Mouse (Mus musculus) neural tube, embryonic 11.5 days (tissue): Measurements from ENCODE around the gene Col23a1. TPM values are rescaled to one million over a fixed set of nuclear protein-coding genes. Genes with fewer than 3 reads are reported as not detected.
A peak's percentile ranks its signal among the peaks of the same experiment; 100 is the strongest.

Experiments used
- ATAC-seq: fragments of 200-750 bp; cut with Nextera tagmentation; 2 replicates; pipeline ENCODE4 v1.8.0; 2017; ENCODE audit warnings: moderate number of reproducible peaks, mild to moderate bottlenecking, moderate TSS enrichment, moderate library complexity; ENCODE audit not compliant: insufficient read depth, low FRiP score, low TSS enrichment
- DNase-seq: peaks from one replicate; pipeline ENCODE4 v3.0.0-alpha.2; 2015; ENCODE audit warnings: low spot score
- H3K27ac ChIP-seq: fragments of 300-500 bp; sonication (generic); 2 replicates; pipeline ENCODE4 v1.5.1; 2014; ENCODE audit warnings: low read depth, mild to moderate bottlenecking, low read length
- H3K27me3 ChIP-seq: fragments of 300-500 bp; sonication (generic); 2 replicates; pipeline ENCODE4 v1.6.1; 2014; ENCODE audit warnings: mild to moderate bottlenecking, low read length, mixed read lengths; ENCODE audit not compliant: control insufficient read depth, insufficient read depth
- H3K36me3 ChIP-seq: fragments of 300-500 bp; sonication (generic); 2 replicates; pipeline ENCODE4 v1.6.1; 2014; ENCODE audit warnings: mild to moderate bottlenecking, low read length, moderate library complexity, mixed read lengths; ENCODE audit not compliant: control insufficient read depth, insufficient read depth
- H3K4me1 ChIP-seq: fragments of 300-500 bp; sonication (generic); 2 replicates; pipeline ENCODE4 v1.6.1; 2014; ENCODE audit warnings: low read length, mixed read lengths; ENCODE audit not compliant: control insufficient read depth, insufficient read depth
- H3K4me2 ChIP-seq: fragments of 300-500 bp; sonication (generic); 2 replicates; pipeline ENCODE4 v1.6.1; 2014; ENCODE audit warnings: low read depth, mild to moderate bottlenecking, moderate library complexity
- H3K4me3 ChIP-seq: fragments of 300-500 bp; sonication (generic); 2 replicates; pipeline ENCODE4 v1.5.1; 2014; ENCODE audit warnings: low read depth, low read length
- H3K9ac ChIP-seq: fragments of 300-500 bp; sonication (generic); 2 replicates; pipeline ENCODE4 v1.6.1; 2014; ENCODE audit warnings: mild to moderate bottlenecking, low read length
- H3K9me3 ChIP-seq: fragments of 300-500 bp; sonication (generic); 2 replicates; pipeline ENCODE4 v1.6.1; 2016; ENCODE audit warnings: low read length; ENCODE audit not compliant: control insufficient read depth
- WGBS: fragments of 180-500 bp; shearing (Covaris S2); extraction: QIAGEN DNeasy Blood & Tissue Kit; methylation state at CpG from one replicate; pipeline ENCODE4 v1.1.7; 2014; 5-methylcytosine and 5-hydroxymethylcytosine counted together
- polyA plus RNA-seq: library from polyadenylated mRNA; unstranded; fragments of >200 nt; fragmentation: Nextera tagmentation; extraction: Ambion mirVana; gene quantifications from 2 replicates; pipeline ENCODE4 v1.2.1, GENCODE M21; 2014

Col23a1 gene
- polyA plus RNA-seq, 1 experiment from 2014 or later, result 10.9 TPM

DNA sequence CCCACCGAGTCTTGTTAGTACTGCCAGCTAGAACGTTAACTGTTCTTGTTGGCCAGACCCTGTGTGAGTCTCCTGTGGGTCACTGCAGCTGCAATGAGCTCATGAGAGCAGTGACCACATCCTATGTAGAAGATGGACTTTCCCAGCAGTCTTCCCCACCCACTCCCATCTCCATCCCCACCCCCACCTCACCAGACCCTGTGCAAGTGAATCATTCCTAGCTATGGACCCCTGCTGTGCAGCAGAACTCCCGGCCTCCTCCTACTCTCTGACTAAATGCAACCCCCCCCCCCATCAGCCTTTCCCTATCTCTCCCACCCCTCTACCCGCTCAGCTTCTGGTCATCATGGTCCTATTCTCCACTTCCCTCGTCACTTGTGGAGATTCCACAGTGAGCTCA lies 167.9 kb downstream of the Col23a1 start:
- H3K9me3 ChIP-seq, result no peaks in the 10 kb centered on the region
- no peaks in the 10 kb centered on the region for H3K27me3 ChIP-seq
- H3K36me3 ChIP-seq, result no peaks in the 10 kb centered on the region
- no peak for DNase-seq
- ATAC-seq, result no peak
- no peak overlapping the region for H3K4me2 ChIP-seq
- no peak overlapping the region for H3K9ac ChIP-seq
- peaks cover 6% of the 10 kb centered on the region; the same call in 1 of the 2 replicates for H3K4me1 ChIP-seq
- WGBS, result 64% methylated on average over 5 of the region's 5 CpGs
- H3K27ac ChIP-seq, result no peak overlapping the region
- H3K4me3 ChIP-seq, result no peak overlapping the region

DNA sequence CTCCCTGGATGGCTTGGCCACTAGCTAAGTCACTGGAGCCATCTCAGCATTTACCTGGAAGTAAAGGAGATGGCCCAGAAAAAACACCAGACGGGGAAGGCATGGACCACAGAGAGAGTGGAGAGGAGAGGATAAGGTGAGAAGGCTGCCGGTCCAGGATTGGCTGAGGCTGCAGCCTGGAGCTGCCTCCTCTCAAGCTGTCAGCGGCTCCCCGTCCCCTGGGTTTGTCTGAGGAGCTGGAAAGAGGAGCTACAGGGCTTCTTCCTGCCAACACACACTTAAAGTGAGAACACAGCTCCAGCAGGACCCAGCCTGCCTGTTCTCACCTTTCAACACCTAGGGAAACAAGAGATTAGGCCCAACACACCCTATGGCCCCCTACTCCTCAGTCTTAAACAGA lies 168.9 kb downstream of the Col23a1 start:
- no peaks in the 10 kb centered on the region for H3K9me3 ChIP-seq
- H3K4me2 ChIP-seq, result no peak overlapping the region
- no peak overlapping the region for H3K27ac ChIP-seq
- no peak for ATAC-seq
- H3K9ac ChIP-seq, result no peak overlapping the region
- no peak overlapping the region for H3K4me3 ChIP-seq
- no peaks in the 10 kb centered on the region for H3K27me3 ChIP-seq
- peak; percentile 21 for DNase-seq
- peaks cover 6% of the 10 kb centered on the region; the same call in 1 of the 2 replicates for H3K4me1 ChIP-seq
- no peaks in the 10 kb centered on the region for H3K36me3 ChIP-seq
- 68% methylated on average over 4 of the region's 4 CpGs for WGBS

DNA sequence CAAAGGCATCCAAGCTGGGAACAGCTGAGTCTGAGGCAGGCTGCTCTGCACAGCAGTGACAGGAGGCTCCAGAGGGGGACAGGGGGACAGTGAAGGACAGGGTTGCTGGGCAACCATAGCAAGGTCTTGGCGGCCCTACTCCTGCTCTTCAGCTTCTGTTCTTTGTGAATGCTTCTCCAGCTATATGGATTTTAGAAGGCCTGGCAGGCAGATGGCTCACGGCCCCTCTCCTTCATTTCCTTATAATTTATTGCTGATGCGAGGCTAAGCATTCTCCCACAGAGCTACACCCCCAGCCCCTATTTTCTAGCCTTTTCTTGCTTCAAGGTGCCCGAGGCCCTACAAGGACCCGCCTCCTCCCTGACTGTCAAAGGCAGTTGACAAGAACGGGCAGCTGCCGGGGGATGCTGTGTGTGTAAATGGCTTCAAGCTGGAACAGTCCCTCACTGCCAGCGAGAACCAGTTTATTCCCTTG lies 169.9 kb downstream of the Col23a1 start:
- peak; percentile 84 for ATAC-seq
- peak; percentile 51 for DNase-seq
- no peak overlapping the region for H3K4me3 ChIP-seq
- H3K9ac ChIP-seq, result no peak overlapping the region
- peak overlapping the region; percentile 61 for H3K27ac ChIP-seq
- no peak overlapping the region for H3K4me2 ChIP-seq
- H3K9me3 ChIP-seq, result no peaks in the 10 kb centered on the region
- no peaks in the 10 kb centered on the region for H3K27me3 ChIP-seq
- peaks cover 6% of the 10 kb centered on the region; the same call in 1 of the 2 replicates for H3K4me1 ChIP-seq
- 26% methylated on average over 8 of the region's 8 CpGs for WGBS
- H3K36me3 ChIP-seq, result no peaks in the 10 kb centered on the region

DNA sequence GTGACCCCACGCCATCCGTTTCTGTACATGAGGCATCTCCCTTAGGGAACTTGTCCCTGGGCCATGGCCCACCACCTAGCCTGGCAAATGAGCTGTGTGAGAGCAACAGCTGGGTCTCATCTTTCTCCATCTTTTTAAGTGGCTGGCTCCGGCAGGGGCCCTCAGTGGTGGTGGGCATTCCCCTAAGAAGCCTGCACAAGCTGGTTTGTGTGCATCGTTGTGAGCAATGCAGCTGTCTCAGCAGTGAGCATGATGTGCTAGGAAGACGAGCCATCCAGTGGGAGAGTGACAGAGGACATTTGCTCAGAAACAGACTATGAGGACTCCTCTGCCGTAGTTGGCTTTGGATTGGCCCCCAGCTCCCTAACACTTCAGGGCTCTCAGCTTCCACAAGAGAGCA lies 179.0 kb downstream of the Col23a1 start:
- DNase-seq, result no peak
- 60% methylated on average over 6 of the region's 6 CpGs for WGBS
- H3K4me1 ChIP-seq, result peaks cover 14% of the 10 kb centered on the region

DNA sequence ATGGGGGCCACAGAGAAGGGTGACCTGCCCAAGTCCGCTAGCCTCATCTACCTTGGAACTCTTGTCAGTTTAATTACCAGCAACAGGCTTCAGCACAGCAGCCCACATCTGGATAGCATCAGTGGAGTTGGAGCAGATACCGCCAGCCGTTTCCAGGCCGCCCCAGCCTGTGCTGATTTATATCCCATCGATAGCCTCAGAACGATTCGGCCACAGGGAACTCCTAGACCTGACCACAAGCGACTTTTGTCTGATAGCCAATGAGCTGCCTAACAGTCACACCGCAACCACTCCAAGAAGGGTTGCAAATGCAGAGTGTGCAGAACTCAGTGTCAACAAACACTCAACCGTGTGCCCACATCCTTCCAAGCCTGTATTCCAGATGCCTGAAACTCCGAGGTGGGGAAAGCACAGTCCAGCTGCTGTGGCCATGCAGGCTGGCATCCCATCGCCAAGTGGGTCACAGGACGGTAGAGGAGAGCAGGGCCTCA lies 179.7 kb downstream of the Col23a1 start:
- H3K4me1 ChIP-seq, result peaks cover 14% of the 10 kb centered on the region
- no peak overlapping the region for H3K4me3 ChIP-seq
- no peak overlapping the region for H3K9ac ChIP-seq
- no peak overlapping the region for H3K4me2 ChIP-seq
- no peaks in the 10 kb centered on the region for H3K9me3 ChIP-seq
- 54% methylated on average over 13 of the region's 13 CpGs for WGBS
- no peak overlapping the region for H3K27ac ChIP-seq
- H3K36me3 ChIP-seq, result no peaks in the 10 kb centered on the region
- no peaks in the 10 kb centered on the region for H3K27me3 ChIP-seq
- peak; percentile 44 for DNase-seq
- ATAC-seq, result no peak

More for the DNA sequence above, 179.0 kb downstream of the Col23a1 start:
- no peaks in the 10 kb centered on the region for H3K27me3 ChIP-seq
- H3K9me3 ChIP-seq, result no peaks in the 10 kb centered on the region
- no peaks in the 10 kb centered on the region for H3K36me3 ChIP-seq
- H3K9ac ChIP-seq, result no peak overlapping the region
- H3K4me2 ChIP-seq, result no peak overlapping the region
- ATAC-seq, result no peak
- H3K27ac ChIP-seq, result no peak overlapping the region
- H3K4me3 ChIP-seq, result no peak overlapping the region

DNA sequence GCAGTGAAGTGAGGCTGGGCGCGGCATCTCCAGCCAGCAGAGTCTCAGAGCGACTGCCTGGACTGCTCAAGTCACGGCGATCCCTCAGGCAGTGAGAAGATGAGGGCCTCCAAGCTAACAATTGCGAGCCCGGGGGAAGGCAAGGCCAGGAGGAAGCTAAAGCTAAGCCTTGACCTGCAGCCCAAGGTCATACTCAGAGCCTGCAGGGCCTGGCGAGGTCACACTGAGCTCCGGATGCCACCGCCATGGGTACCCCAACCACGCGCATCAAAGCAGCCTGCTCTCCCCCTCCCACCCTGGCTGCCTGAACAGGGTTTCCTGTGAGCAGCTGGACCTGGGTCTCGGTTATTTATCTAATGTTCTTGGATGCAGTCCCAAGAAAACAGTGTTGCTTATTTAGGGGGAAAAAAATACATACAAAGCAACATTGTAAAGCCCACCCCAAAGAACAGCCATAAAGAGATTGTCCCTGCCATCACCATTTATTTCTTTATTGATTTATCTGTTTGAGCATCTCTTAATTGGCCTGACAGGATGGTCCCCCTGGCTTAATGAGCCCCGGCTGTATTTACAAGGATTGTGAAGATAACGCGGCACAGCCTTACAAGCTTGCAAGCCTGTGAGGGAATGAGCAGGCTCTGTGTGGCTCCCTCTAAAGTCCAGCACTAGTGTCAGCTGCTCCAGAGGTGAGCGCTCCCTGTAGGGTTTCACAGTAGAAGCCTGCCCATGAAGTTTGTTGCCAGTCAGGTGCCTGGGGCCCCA lies 180.8 kb downstream of the Col23a1 start:
- ATAC-seq, result no peak
- no peak overlapping the region for H3K27ac ChIP-seq
- no peaks in the 10 kb centered on the region for H3K36me3 ChIP-seq
- peak; percentile 23 for DNase-seq
- 0 out of 2 replicates have a peak overlapping the region, but pooled peaks have one; percentile 3 for H3K4me2 ChIP-seq
- H3K4me3 ChIP-seq, result no peak overlapping the region
- 32% methylated on average over 17 of the region's 17 CpGs for WGBS
- H3K4me1 ChIP-seq, result peaks cover 14% of the 10 kb centered on the region
- H3K9ac ChIP-seq, result no peak overlapping the region; the same call in 1 of the 2 replicates
- H3K27me3 ChIP-seq, result no peaks in the 10 kb centered on the region
- H3K9me3 ChIP-seq, result no peaks in the 10 kb centered on the region

DNA sequence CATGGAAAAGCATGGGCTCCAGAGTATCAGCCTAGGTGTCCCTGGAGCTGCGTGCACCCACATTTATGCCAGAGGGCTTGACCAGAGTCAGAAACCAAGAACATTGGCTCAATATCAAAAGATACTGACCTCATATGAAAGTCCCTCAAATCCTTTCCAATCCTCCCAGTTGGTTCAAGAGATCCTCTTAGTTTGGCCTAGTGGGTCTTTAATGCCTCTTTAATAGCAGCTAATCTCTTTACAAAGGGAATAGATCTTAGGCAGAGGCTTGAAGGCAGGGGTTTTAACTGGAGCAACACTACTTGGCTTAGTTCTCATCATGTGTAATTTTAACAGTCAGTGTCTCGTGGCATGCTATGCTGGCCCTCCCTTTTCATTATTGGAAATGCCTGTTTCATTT lies 184.0 kb downstream of the Col23a1 start:
- no peak overlapping the region for H3K27ac ChIP-seq
- 88% methylated on average over 2 of the region's 2 CpGs for WGBS
- H3K4me2 ChIP-seq, result no peak overlapping the region
- no peak for DNase-seq
- no peak overlapping the region for H3K9ac ChIP-seq
- no peak overlapping the region for H3K4me3 ChIP-seq
- no peaks in the 10 kb centered on the region for H3K27me3 ChIP-seq
- no peaks in the 10 kb centered on the region for H3K36me3 ChIP-seq
- no peak for ATAC-seq
- H3K4me1 ChIP-seq, result peaks cover 14% of the 10 kb centered on the region
- no peaks in the 10 kb centered on the region for H3K9me3 ChIP-seq

DNA sequence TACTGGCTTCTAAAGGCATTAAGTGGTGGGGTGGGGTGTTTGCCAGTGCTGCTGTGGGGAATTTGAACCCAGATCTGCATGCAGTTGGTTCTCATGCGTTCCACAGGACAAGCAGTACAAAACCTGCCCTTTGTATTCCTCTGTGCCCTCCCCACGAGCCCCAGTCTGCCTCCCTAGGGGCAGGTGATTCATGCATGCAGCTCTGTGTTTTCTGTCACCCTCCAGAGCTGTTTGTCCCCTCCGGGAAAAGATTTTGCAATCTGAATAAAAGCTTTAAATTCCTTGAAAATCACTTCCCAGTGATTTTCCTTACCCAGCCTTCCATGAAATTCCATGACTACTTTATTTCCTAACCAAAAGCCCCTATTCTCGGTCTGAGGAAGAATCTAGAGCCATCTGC lies 186.8 kb downstream of the Col23a1 start:
- Histone ChIP-seq H3K4me3 (no peak overlapping the region), H3K36me3 (no peaks in the 10 kb centered on the region), H3K4me1 (peaks cover 4% of the 10 kb centered on the region; the same call in 1 of the 2 replicates), H3K9ac (no peak overlapping the region), H3K27me3 (no peaks in the 10 kb centered on the region), H3K9me3 (no peaks in the 10 kb centered on the region), H3K27ac (no peak overlapping the region), H3K4me2 (no peak overlapping the region)
- DNase-seq (no peak), ATAC-seq (no peak)
- WGBS, result 64% methylated on average over 4 of the region's 4 CpGs

DNA sequence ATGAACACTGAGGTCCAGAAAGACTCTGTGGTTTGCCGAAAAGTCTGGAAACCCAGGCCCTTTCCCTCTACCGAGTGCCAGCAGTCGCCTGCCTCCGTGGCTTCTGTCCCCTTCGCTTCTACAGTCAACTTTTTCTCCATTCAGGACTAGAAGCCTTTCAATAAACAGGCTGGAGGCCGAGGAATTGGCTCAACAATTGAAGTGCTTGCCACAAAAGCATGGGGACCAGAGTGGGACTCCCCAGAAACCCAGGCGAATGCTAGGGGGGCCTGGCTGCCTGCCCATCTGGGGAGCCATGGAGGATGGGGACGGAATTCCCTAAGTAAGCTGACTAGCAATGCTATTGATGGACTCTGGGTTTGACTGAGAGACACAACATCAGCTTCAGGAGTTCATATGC lies 187.9 kb downstream of the Col23a1 start:
- no peaks in the 10 kb centered on the region for H3K9me3 ChIP-seq
- peaks cover 4% of the 10 kb centered on the region; the same call in 1 of the 2 replicates for H3K4me1 ChIP-seq
- 84% methylated on average over 8 of the region's 8 CpGs for WGBS
- no peak for ATAC-seq
- no peak overlapping the region for H3K27ac ChIP-seq
- no peak overlapping the region for H3K4me3 ChIP-seq
- no peak overlapping the region for H3K9ac ChIP-seq
- H3K36me3 ChIP-seq, result no peaks in the 10 kb centered on the region
- no peaks in the 10 kb centered on the region for H3K27me3 ChIP-seq
- DNase-seq, result no peak
- no peak overlapping the region for H3K4me2 ChIP-seq
